Mouse (Mus musculus) layer of hippocampus, postnatal 10 days (tissue): ENCODE results near the gene Tuba4a. TPM values are rescaled to one million over a fixed set of nuclear protein-coding genes. Genes with fewer than 3 reads are reported as not detected.
A peak's percentile ranks its signal among the peaks of the same experiment; 100 is the strongest.

Experiments used
- DNase-seq, 2 experiments: peaks; one replicate each; pipeline ENCODE4 v3.0.0; 2021; ENCODE audit warnings: low spot score in 2 of 2
- microRNA-seq, 2 experiments: library from miRNA; unstranded; fragments of <30 nt; microRNA quantifications; one replicate each; pipeline ENCODE4 v1.2.0; 2021
- total RNA-seq, 2 experiments: library from RNA; stranded (reverse); gene quantifications; 2 replicates each; pipeline ENCODE4 v1.2.3; 2021

Gene Tuba4a
- total RNA-seq, 2 experiments from 2014 or later = 348 to 373 TPM

- peak; percentile 93 for DNase-seq
Observed at GRCm38 (mm10) chr1:75168472-75169464, 50.9 kb downstream of the Tuba4a start, which contains the start of gene Zfand2b. Gene Zfand2b, plus strand, starts transcription at chr1:75168646.

GRCm38 (mm10) chr1:75168093-75168471, 51.6 kb downstream of the Tuba4a start:
- no peak for DNase-seq

Small RNA genes within 50 kb of the gene (microRNA-seq; reads per million reads assigned to microRNA genes)
- gene Gm27943 = 0 reads per million in 2 experiments

Other genes starting within 250 kb of the Tuba4a start
- gene Nhej1, start 94.7 kb downstream of the Tuba4a start, total RNA-seq = 1 to 10 TPM; 2.3 to 2.4 TPM
- under 1 TPM in 1 of 2 experiments, not detected in 1; 0.27 TPM for gene Slc23a3, start 86.0 kb downstream of the Tuba4a start, total RNA-seq
- 10 to 100 TPM; 35.3 to 35.8 TPM for gene Cnppd1, start 77.2 kb downstream of the Tuba4a start, total RNA-seq
- gene Retreg2, start 77.1 kb downstream of the Tuba4a start, total RNA-seq = 100 to 1,000 TPM; 138 to 144 TPM
- 10 to 100 TPM; 25.5 to 27.3 TPM for gene Zfand2b, start 51.2 kb downstream of the Tuba4a start, total RNA-seq
- 10 to 100 TPM; 37.7 to 45.8 TPM for gene Abcb6, start 39.5 kb downstream of the Tuba4a start, total RNA-seq
- 10 to 100 TPM; 19.9 to 21.0 TPM for gene Ankzf1, start 27.7 kb downstream of the Tuba4a start, total RNA-seq
- gene Atg9a, start 27.7 kb downstream of the Tuba4a start, total RNA-seq = 100 to 1,000 TPM in 1 of 2 experiments, 10 to 100 TPM in 1; 93.9 to 109 TPM
- 10 to 100 TPM; 22.4 to 23.2 TPM for gene Glb1l, start 9.1 kb downstream of the Tuba4a start, total RNA-seq
- gene Stk16, start 9.0 kb downstream of the Tuba4a start, total RNA-seq = 10 to 100 TPM; 88.8 to 97.7 TPM
- not detected for gene A630095N17Rik, start 12.2 kb upstream of the Tuba4a start, total RNA-seq
- gene Dnajb2, start 16.5 kb upstream of the Tuba4a start, total RNA-seq = 10 to 100 TPM; 52.9 to 60.9 TPM
- gene Ptprn, start 44.6 kb upstream of the Tuba4a start, total RNA-seq = 100 to 1,000 TPM; 238 to 251 TPM
- gene Resp18, start 58.5 kb upstream of the Tuba4a start, total RNA-seq = 100 to 1,000 TPM; 108 to 111 TPM
- 10 to 100 TPM; 59.7 to 66.2 TPM for gene Dnpep, start 98.1 kb upstream of the Tuba4a start, total RNA-seq
- 1 to 10 TPM; 1.2 to 1.8 TPM for gene Des, start 140.5 kb upstream of the Tuba4a start, total RNA-seq
- gene Speg, start 155.4 kb upstream of the Tuba4a start, total RNA-seq = 100 to 1,000 TPM; 164 to 175 TPM
- gene Gmppa, start 216.1 kb upstream of the Tuba4a start, total RNA-seq = 10 to 100 TPM; 55.0 to 60.5 TPM
- 10 to 100 TPM; 16.2 to 17.4 TPM for gene Asic4, start 230.6 kb upstream of the Tuba4a start, total RNA-seq